Mouse (Mus musculus) bone marrow macrophage, adult 2 months (primary cell): ENCODE data around the gene Ankle1.

Experiments used
- CTCF ChIP-seq: IDR thresholded peaks from 2 replicates; pipeline ENCODE4 v1.5.1; 2012; ENCODE audit warnings: low read depth, mild to moderate bottlenecking, low read length, moderate library complexity
- POLR2A ChIP-seq: IDR thresholded peaks from 2 replicates; pipeline ENCODE4 v1.6.1; 2012; ENCODE audit warnings: mild to moderate bottlenecking, low read depth, low read length, borderline replicate concordance

- TF ChIP-seq CTCF = no peak
- no peak for TF ChIP-seq POLR2A
These were observed 20.5 kb upstream of the Ankle1 start for GRCm38 (mm10) chr8:71385212-71385835.
